Mouse (Mus musculus) hindbrain, embryonic 11.5 days (tissue): Measurements from ENCODE around the gene Gsn. TPM values are rescaled to one million over a fixed set of nuclear protein-coding genes. Genes with fewer than 3 reads are reported as not detected.

Experiments
- ATAC-seq: fragments of 200-750 bp; cut with Nextera tagmentation; 2 replicates; pipeline ENCODE4 v1.8.0; 2017; ENCODE audit warnings: mild to moderate bottlenecking, moderate TSS enrichment, moderate library complexity; ENCODE audit not compliant: low FRiP score
- DNase-seq: peaks from one replicate; pipeline ENCODE4 v3.0.0-alpha.2; 2015; ENCODE audit warnings: low spot score
- H3K27ac ChIP-seq: fragments of 300-500 bp; sonication (generic); 2 replicates; pipeline ENCODE4 v1.5.1; 2014; ENCODE audit warnings: mild to moderate bottlenecking, low read depth, low read length
- H3K27me3 ChIP-seq: fragments of 300-500 bp; sonication (generic); 2 replicates; pipeline ENCODE4 v1.6.1; 2014; ENCODE audit warnings: mild to moderate bottlenecking, low read length, moderate library complexity, mixed read lengths; ENCODE audit not compliant: control insufficient read depth, insufficient read depth
- H3K36me3 ChIP-seq: fragments of 300-500 bp; sonication (generic); 2 replicates; pipeline ENCODE4 v1.6.1; 2014; ENCODE audit warnings: mild to moderate bottlenecking, low read length, moderate library complexity, mixed read lengths; ENCODE audit not compliant: control insufficient read depth, insufficient read depth
- H3K4me1 ChIP-seq: fragments of 300-500 bp; sonication (generic); replicated peaks from 2 replicates; pipeline ENCODE4 v1.6.1; 2014; ENCODE audit warnings: low read length, mixed read lengths; ENCODE audit not compliant: control insufficient read depth, insufficient read depth
- H3K4me2 ChIP-seq: fragments of 300-500 bp; sonication (generic); replicated peaks from 2 replicates; pipeline ENCODE4 v1.6.1; 2014; ENCODE audit warnings: mild to moderate bottlenecking, low read depth, low read length
- H3K4me3 ChIP-seq: fragments of 300-500 bp; sonication (generic); 2 replicates; pipeline ENCODE4 v1.5.1; 2014; ENCODE audit warnings: low read depth, low read length
- H3K9ac ChIP-seq: fragments of 300-500 bp; sonication (generic); 2 replicates; pipeline ENCODE4 v1.6.1; 2014; ENCODE audit warnings: low read depth, low read length
- H3K9me3 ChIP-seq: fragments of 300-500 bp; sonication (generic); 2 replicates; pipeline ENCODE4 v1.6.1; 2016; ENCODE audit warnings: low read length; ENCODE audit not compliant: control insufficient read depth
- WGBS: fragments of 180-500 bp; shearing (Covaris S2); extraction: QIAGEN DNeasy Blood & Tissue Kit; methylation state at CpG from one replicate; pipeline ENCODE4 v1.1.7; 2014; 5-methylcytosine and 5-hydroxymethylcytosine counted together
- polyA plus RNA-seq: library from polyadenylated mRNA; unstranded; fragments of >200 nt; fragmentation: Nextera tagmentation; extraction: Ambion mirVana; gene quantifications from 2 replicates; pipeline ENCODE4 v1.2.1, GENCODE M21; 2014

The Gsn gene
- polyA plus RNA-seq, 1 experiment from 2014 or later = 40.2 TPM

DNA sequence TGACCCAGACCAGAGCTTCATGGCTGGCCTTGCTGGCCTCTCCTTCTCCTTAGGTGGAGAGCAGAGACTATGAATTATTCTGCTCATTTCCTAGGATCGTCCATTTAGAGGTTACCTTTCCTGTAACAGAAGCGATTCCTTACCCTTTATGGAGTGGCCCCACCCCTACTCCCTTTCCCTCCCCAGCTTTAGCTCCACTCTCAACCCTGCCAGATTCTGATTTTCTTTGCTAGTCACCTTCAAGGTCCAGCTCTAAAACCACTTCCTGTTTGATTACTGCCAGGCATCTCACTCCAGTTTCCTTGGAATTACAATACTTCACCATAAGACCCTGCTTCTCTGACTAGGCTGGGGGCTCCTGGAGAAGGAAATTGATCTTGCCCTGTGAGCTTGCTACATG, 39.5 kb upstream of the Gsn start:
- no peak overlapping the region for H3K9ac ChIP-seq
- DNase-seq (no peak), ATAC-seq (no peak)
- H3K36me3 ChIP-seq = no peaks in the 10 kb centered on the region
- no peaks in the 10 kb centered on the region for H3K27me3 ChIP-seq
- H3K27ac ChIP-seq = no peak overlapping the region
- WGBS = 79% methylated on average over 2 of the region's 2 CpGs
- no peak overlapping the region for H3K4me3 ChIP-seq
- H3K9me3 ChIP-seq = no peaks in the 10 kb centered on the region
- H3K4me2 ChIP-seq = no peak overlapping the region
- no peaks in the 10 kb centered on the region for H3K4me1 ChIP-seq

DNA sequence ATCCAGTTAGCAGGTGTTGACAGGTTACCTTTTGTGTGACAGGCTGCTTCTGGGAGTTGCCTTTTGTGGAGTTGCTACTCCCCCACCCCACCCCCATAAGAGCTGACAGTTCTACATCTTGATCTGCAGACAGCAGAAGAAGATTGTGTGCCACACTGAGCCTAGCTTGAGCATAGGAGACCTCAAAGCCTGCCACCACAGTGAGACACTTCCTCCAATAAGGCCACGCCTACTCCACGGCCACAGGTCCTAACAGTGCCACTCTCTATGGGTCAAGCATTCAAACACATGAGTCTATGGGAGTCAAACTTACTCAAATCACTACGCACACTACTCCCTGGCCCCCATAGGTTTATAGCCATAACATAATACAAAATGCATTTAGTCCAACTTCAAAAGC, 37.4 kb upstream of the Gsn start:
- no peaks in the 10 kb centered on the region for H3K36me3 ChIP-seq
- 94% methylated on average over 3 of the region's 3 CpGs for WGBS
- no peaks in the 10 kb centered on the region for H3K9me3 ChIP-seq
- H3K27ac ChIP-seq = no peak overlapping the region
- H3K4me1 ChIP-seq = no peaks in the 10 kb centered on the region
- no peak for ATAC-seq
- no peak overlapping the region for H3K4me2 ChIP-seq
- DNase-seq = no peak
- H3K27me3 ChIP-seq = no peaks in the 10 kb centered on the region
- H3K9ac ChIP-seq = no peak overlapping the region
- H3K4me3 ChIP-seq = no peak overlapping the region

DNA sequence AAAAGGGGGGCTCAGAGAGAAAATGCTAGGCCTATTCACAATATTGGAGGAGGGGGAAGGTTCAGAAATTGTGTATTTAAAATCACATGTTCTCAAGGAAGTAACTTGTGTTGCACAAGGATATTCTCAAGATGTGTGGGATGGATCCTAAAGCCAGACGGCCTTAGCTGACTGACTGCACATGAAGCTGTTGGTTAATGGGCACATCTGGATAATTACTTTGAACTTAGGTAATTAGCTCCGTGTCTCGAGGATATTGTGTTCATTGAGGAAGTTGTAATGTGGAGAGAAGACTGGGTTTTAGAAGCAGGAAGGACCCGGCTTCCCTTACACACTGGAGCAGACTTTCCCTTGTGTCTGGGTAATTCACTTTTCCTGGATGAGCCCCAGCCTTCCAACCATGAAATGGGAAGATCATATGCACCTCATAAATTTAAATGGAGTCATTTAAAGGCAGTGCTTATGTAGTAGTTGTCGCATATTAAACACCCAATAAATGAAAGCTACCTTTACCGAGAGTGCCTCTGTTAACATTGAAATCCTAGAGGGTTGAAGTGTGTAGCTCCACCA, 33.3 kb upstream of the Gsn start:
- H3K4me3 ChIP-seq = no peak overlapping the region
- no peaks in the 10 kb centered on the region for H3K4me1 ChIP-seq
- H3K4me2 ChIP-seq = no peak overlapping the region
- no peaks in the 10 kb centered on the region for H3K9me3 ChIP-seq
- H3K9ac ChIP-seq = no peak overlapping the region
- DNase-seq (no peak), ATAC-seq (no peak)
- WGBS = 75% methylated on average over 6 of the region's 6 CpGs
- no peak overlapping the region for H3K27ac ChIP-seq
- no peaks in the 10 kb centered on the region for H3K27me3 ChIP-seq
- no peaks in the 10 kb centered on the region for H3K36me3 ChIP-seq

DNA sequence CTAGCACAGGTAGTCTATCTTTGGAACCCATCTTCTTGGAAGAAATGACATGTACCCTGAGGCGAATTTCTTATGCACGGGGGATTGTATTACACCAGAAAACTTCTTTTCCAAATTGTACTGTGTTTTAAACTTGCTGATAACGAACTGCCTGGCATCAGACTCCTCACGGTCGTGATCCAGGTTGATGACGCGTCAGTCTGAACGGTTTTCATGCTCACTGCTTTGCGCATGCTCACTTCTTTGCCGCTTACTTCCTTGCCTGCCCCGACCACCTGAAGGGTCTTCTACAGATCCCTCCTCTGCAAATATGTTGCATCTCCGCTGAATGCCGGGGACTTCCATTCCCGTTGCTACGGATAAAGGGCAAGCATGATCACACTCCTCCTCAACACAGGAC, 31.9 kb upstream of the Gsn start:
- ATAC-seq (no peak), DNase-seq (no peak)
- Histone ChIP-seq H3K4me3 (no peak overlapping the region), H3K4me2 (no peak overlapping the region), H3K36me3 (no peaks in the 10 kb centered on the region), H3K9me3 (no peaks in the 10 kb centered on the region), H3K4me1 (no peaks in the 10 kb centered on the region), H3K9ac (no peak overlapping the region), H3K27me3 (no peaks in the 10 kb centered on the region), H3K27ac (no peak overlapping the region)
- 94% methylated on average over 15 of the region's 15 CpGs for WGBS

GRCm38 (mm10) chr2:35228145-35228544, 28.0 kb upstream of the Gsn start:
- no peaks in the 10 kb centered on the region for H3K9me3 ChIP-seq
- 55% methylated on average over 4 of the region's 4 CpGs for WGBS
- H3K36me3 ChIP-seq = no peaks in the 10 kb centered on the region
- no peak overlapping the region for H3K4me2 ChIP-seq
- H3K27ac ChIP-seq = no peak overlapping the region
- DNase-seq (no peak), ATAC-seq (no peak)
- no peaks in the 10 kb centered on the region for H3K4me1 ChIP-seq
- H3K27me3 ChIP-seq = no peaks in the 10 kb centered on the region
- no peak overlapping the region for H3K9ac ChIP-seq
- H3K4me3 ChIP-seq = no peak overlapping the region

DNA sequence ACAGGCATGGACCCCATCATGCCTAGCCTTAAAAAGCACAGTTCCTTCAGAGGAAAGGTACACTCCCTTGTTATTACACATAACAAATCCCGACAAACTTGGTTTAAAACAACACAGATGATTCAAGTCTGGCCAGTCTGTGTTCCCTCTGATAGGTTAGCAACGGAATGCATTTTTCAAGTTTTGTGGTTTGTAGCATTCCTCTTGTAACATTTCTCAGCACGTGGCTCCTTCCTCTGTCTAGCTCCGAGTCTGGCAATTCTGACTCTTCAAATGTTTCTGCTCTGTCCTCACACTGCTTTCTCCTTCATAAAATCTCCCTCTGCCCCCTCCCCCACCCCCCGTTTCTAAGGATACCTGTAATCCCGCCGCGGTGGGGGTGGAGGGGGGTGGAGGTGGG, 26.0 kb upstream of the Gsn start:
- ATAC-seq = no peak
- DNase-seq = no peak
- 38% methylated on average over 8 of the region's 8 CpGs for WGBS

GRCm38 (mm10) chr2:35231871-35232270, 24.3 kb upstream of the Gsn start:
- no peaks in the 10 kb centered on the region for H3K4me1 ChIP-seq
- H3K27ac ChIP-seq = no peak overlapping the region
- H3K9me3 ChIP-seq = no peaks in the 10 kb centered on the region
- DNase-seq (no peak), ATAC-seq (no peak)
- H3K36me3 ChIP-seq = no peaks in the 10 kb centered on the region
- WGBS = 76% methylated on average over 2 of the region's 2 CpGs
- no peak overlapping the region for H3K4me2 ChIP-seq
- H3K9ac ChIP-seq = no peak overlapping the region
- H3K27me3 ChIP-seq = no peaks in the 10 kb centered on the region
- no peak overlapping the region for H3K4me3 ChIP-seq

More for the DNA sequence above, 26.0 kb upstream of the Gsn start:
- Histone ChIP-seq H3K27me3 (no peaks in the 10 kb centered on the region), H3K4me1 (no peaks in the 10 kb centered on the region), H3K4me2 (no peak overlapping the region), H3K9ac (no peak overlapping the region), H3K36me3 (no peaks in the 10 kb centered on the region), H3K4me3 (no peak overlapping the region), H3K27ac (no peak overlapping the region), H3K9me3 (no peaks in the 10 kb centered on the region)

DNA sequence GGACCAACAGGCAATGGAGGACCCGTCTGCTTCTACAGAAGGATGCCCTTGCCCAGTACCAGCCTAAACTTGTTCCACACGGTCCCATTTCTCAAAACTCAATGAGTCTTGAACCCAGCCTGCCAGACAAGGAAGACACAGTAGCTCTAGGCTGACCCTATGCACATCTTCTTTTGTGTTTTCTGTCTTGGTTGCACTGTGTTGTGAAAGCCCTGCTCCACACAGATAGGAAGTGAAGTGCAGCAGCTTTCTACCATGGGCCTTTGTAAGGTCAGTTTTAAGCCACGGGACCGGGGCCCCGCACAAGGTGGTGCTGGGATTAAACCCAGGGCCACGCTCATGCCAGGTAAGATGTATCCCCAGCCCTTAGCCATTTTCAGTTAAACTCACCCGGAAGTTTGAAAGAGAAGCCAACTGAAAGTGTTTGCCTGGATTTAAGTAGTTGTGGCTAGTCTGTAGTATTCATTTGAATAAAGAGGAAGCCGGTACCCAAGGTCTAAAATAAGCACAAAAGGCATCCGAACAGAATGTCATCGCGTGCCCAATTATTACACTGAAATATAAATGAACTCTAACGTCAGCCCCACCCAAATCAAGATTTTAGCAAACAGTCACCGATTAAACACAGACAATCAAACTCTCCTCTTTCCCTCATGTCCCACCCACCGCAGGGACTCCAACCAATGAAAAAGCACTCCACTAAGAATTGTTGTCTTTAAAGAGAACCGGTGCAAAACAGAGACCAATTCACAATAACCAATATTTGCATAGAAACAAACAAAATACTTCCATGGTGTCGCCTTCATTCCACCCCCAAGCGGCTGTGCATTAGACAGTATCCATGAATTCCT, 23.4 kb upstream of the Gsn start:
- Histone ChIP-seq H3K4me1 (no peaks in the 10 kb centered on the region), H3K9ac (no peak overlapping the region), H3K4me2 (no peak overlapping the region), H3K9me3 (no peaks in the 10 kb centered on the region), H3K27ac (no peak overlapping the region), H3K36me3 (no peaks in the 10 kb centered on the region), H3K27me3 (no peaks in the 10 kb centered on the region), H3K4me3 (no peak overlapping the region)
- DNase-seq (no peak), ATAC-seq (no peak)
- WGBS = 71% methylated on average over 17 of the region's 17 CpGs

GRCm38 (mm10) chr2:35233898-35234297, 22.3 kb upstream of the Gsn start:
- H3K9me3 ChIP-seq = no peaks in the 10 kb centered on the region
- no peak for ATAC-seq
- DNase-seq = no peak
- 19% methylated on average over 3 of the region's 3 CpGs for WGBS
- no peak overlapping the region for H3K4me3 ChIP-seq
- H3K27ac ChIP-seq = no peak overlapping the region
- no peak overlapping the region for H3K4me2 ChIP-seq
- no peak overlapping the region for H3K9ac ChIP-seq
- H3K27me3 ChIP-seq = no peaks in the 10 kb centered on the region
- H3K4me1 ChIP-seq = no peaks in the 10 kb centered on the region
- H3K36me3 ChIP-seq = no peaks in the 10 kb centered on the region
